Mouse (Mus musculus): ENCODE data around the gene Zdhhc18.

Gene Zdhhc18

GRCm38 (mm10) chr4:133557041-133557717 lies 92.8 kb downstream of the Zdhhc18 start:
- in situ Hi-C loops (cut with MboI), result no loop called here

Measured in mature B cell (primary cell).